Mouse (Mus musculus) right cerebral cortex, postnatal 4 days (tissue): Measurements from ENCODE around the gene Them5.

ENCODE experiments used
- DNase-seq: peaks from one replicate; pipeline ENCODE4 v3.0.0-alpha.2; 2022

The Them5 gene

GRCm38 (mm10) chr3:94372641-94373040 lies 30.7 kb downstream of the Them5 start, which contains the start of gene Rorc:
Rorc (plus strand) TSS chr3:94372794.
- DNase-seq, result no peak

GRCm38 (mm10) chr3:94373090-94373489 lies 31.2 kb downstream of the Them5 start:
- no peak for DNase-seq

- DNase-seq, result no peak
Observed at GRCm38 (mm10) chr3:94373597-94374011, 31.7 kb downstream of the Them5 start.

GRCm38 (mm10) chr3:94374636-94375035 lies 32.7 kb downstream of the Them5 start:
- DNase-seq, result no peak

- DNase-seq, result no peak
Observed at GRCm38 (mm10) chr3:94375146-94375545, 33.2 kb downstream of the Them5 start.

GRCm38 (mm10) chr3:94375861-94376260 lies 34.0 kb downstream of the Them5 start:
- DNase-seq, result no peak

- DNase-seq, result no peak
Observed at GRCm38 (mm10) chr3:94377028-94377923, 35.4 kb downstream of the Them5 start.

- no peak for DNase-seq
Observed at GRCm38 (mm10) chr3:94379831-94380510, 38.1 kb downstream of the Them5 start.

- DNase-seq, result no peak
Observed at GRCm38 (mm10) chr3:94382308-94382707, 40.4 kb downstream of the Them5 start.

- DNase-seq, result no peak
Observed at GRCm38 (mm10) chr3:94383476-94383875, 41.6 kb downstream of the Them5 start.

- no peak for DNase-seq
Observed at GRCm38 (mm10) chr3:94386671-94387070, 44.8 kb downstream of the Them5 start.

GRCm38 (mm10) chr3:94387391-94387790 lies 45.5 kb downstream of the Them5 start:
- DNase-seq, result no peak

GRCm38 (mm10) chr3:94388047-94388446 lies 46.1 kb downstream of the Them5 start:
- no peak for DNase-seq

- DNase-seq, result no peak
Observed at GRCm38 (mm10) chr3:94389420-94389819, 47.5 kb downstream of the Them5 start.

- no peak for DNase-seq
Observed at GRCm38 (mm10) chr3:94391001-94391400, 49.1 kb downstream of the Them5 start.

GRCm38 (mm10) chr3:94392128-94392527 lies 50.2 kb downstream of the Them5 start:
- DNase-seq, result no peak

GRCm38 (mm10) chr3:94393049-94393448 lies 51.1 kb downstream of the Them5 start:
- DNase-seq, result no peak

GRCm38 (mm10) chr3:94396336-94396735 lies 54.4 kb downstream of the Them5 start:
- DNase-seq, result no peak

GRCm38 (mm10) chr3:94396851-94397250 lies 55.0 kb downstream of the Them5 start:
- no peak for DNase-seq
